Mouse (Mus musculus): Measurements from ENCODE around the gene Synrg. TPM values are rescaled to one million over a fixed set of nuclear protein-coding genes. Genes with fewer than 3 reads are reported as not detected.

Synrg gene
- total RNA-seq, 1 experiment from 2014 or later = 18.2 TPM

Other genes starting within 250 kb of the Synrg start
- 0.95 TPM in 1 of 3 replicates, not detected in the others for gene Wfdc21, start 217.5 kb upstream of the Synrg start, total RNA-seq (2017)
- 12.9 to 19.4 TPM (median 16.7 TPM) in 3 replicates for gene Heatr6, start 210.7 kb upstream of the Synrg start, total RNA-seq (2017)
- not detected in 3 replicates for gene Hnf1b, start 114.4 kb upstream of the Synrg start, total RNA-seq (2017)
- 69.7 to 99.0 TPM (median 93.0 TPM) in 3 replicates for gene Ddx52, start 22.4 kb upstream of the Synrg start, total RNA-seq (2017)
- gene Dusp14, start 104.8 kb downstream of the Synrg start, total RNA-seq (2017) = 0.76 to 1.6 TPM in 2 of 3 replicates, not detected in the other
- 6.5 to 9.9 TPM (median 7.2 TPM) in 3 replicates for gene Tada2a, start 165.2 kb downstream of the Synrg start, total RNA-seq (2017)
- gene Acaca, start 165.2 kb downstream of the Synrg start, total RNA-seq (2017) = 14.3 to 40.4 TPM (median 28.7 TPM) in 3 replicates
- not detected in 3 replicates for gene Gm11437, start 203.0 kb downstream of the Synrg start, total RNA-seq (2017)